Mouse (Mus musculus): ENCODE data around the gene Tsr3. TPM values are rescaled to one million over a fixed set of nuclear protein-coding genes. Genes with fewer than 3 reads are reported as not detected.

The Tsr3 gene
- total RNA-seq, 2 experiments from 2014 or later = 25.0 to 26.2 TPM

DNA sequence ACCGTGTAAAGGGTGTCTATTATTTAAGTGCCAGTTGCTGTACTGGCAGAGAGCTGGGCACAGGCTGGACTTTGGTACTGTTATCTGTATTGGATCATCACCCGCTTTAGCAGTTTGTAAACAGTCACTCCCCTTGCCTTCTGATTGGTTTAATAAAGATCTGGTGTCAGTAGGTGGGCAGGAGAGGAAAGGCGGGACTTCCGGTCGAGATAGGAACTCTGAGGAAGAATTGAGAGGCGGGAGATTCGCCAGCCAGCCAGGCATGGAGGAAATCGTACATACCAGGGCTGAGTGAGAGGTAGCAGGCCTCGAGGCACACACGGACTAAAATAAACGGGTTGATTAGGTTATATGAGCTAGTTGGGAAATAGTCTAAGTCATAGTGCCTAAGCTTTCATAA lies 42.2 kb downstream of the Tsr3 start:
- Histone ChIP-seq H3K27ac (no peak overlapping the region), H3K4me3 (no peak overlapping the region)
- TF ChIP-seq CTCF (conservative IDR thresholded peaks at IDR 0.05) = no peak
- no peak for DNase-seq (ENCODE audit: low spot score in 2 of 2)

GRCm38 (mm10) chr17:25285033-25285432 lies 45.1 kb downstream of the Tsr3 start:
- DNase-seq (ENCODE audit: low spot score in 2 of 2) = peak; percentile 54 to 73
- no peak overlapping the region for H3K27ac ChIP-seq
- H3K4me3 ChIP-seq = no peak overlapping the region
- peak; percentile 95 for TF ChIP-seq CTCF (conservative IDR thresholded peaks at IDR 0.05)

- TF ChIP-seq CTCF (conservative IDR thresholded peaks at IDR 0.05) = peak; percentile 84
- H3K4me3 ChIP-seq = no peak overlapping the region
- peak in 1 of 2 experiments; percentile 46 for DNase-seq (ENCODE audit: low spot score in 2 of 2)
- no peak overlapping the region for H3K27ac ChIP-seq
Measured at GRCm38 (mm10) chr17:25288842-25289241, 48.9 kb downstream of the Tsr3 start.

DNA sequence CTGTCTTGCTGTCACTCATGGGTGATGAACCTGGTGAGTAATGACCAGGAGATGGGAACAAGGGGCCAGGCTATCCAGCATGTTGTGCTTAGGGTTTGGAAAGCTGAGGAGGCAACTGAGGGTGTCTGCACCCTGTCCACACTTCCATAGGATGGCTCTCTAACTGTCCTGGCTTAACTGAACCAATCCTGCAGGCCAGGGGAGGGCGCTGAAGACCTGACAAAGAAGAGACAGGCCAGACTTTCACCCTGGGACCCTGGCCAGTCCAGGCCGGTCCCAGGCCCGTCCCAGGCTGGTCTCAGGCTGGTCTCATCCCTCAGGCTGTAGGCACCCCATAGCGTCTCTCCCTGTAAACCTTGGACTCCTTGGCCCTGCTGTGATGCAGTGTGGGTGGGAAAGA lies 50.4 kb downstream of the Tsr3 start:
- Histone ChIP-seq H3K27ac (no peak overlapping the region), H3K4me3 (no peak overlapping the region)
- DNase-seq (ENCODE audit: low spot score in 2 of 2) = no peak
- TF ChIP-seq CTCF (conservative IDR thresholded peaks at IDR 0.05) = peak; percentile 35; the same call in 1 of the 2 replicates

Small RNAs within 50 kb of the gene (microRNA-seq; reads per million reads assigned to microRNA genes)
- gene Mir3547 = 18.2 to 22.6 reads per million in 2 experiments

Other genes starting within 250 kb of the Tsr3 start
- gene Cramp1l, start 224.4 kb upstream of the Tsr3 start, total RNA-seq (2021) = 10 to 100 TPM; 25.2 to 30.7 TPM
- gene Ift140, start 224.1 kb upstream of the Tsr3 start, total RNA-seq (2021) = 10 to 100 TPM; 23.5 to 25.0 TPM
- gene Tmem204, start 156.6 kb upstream of the Tsr3 start, total RNA-seq (2021) = 1 to 10 TPM; 8.2 to 8.8 TPM
- 10 to 100 TPM; 36.9 to 42.8 TPM for gene Telo2, start 124.2 kb upstream of the Tsr3 start, total RNA-seq (2021)
- gene Ptx4, start 119.4 kb upstream of the Tsr3 start, total RNA-seq (2021) = 1 to 10 TPM; 2.6 to 2.8 TPM
- gene Clcn7, start 106.8 kb upstream of the Tsr3 start, total RNA-seq (2021) = 10 to 100 TPM; 53.5 to 55.7 TPM
- under 1 TPM in 1 of 2 experiments, not detected in 1; 0.28 TPM for gene Ccdc154, start 77.7 kb upstream of the Tsr3 start, total RNA-seq (2021)
- gene Gm38655, start 64.7 kb upstream of the Tsr3 start, total RNA-seq (2021) = not detected
- 10 to 100 TPM; 20.4 to 22.0 TPM for gene BC003965, start 55.6 kb upstream of the Tsr3 start, total RNA-seq (2021)
- gene Unkl, start 51.8 kb upstream of the Tsr3 start, total RNA-seq (2021) = 10 to 100 TPM; 36.4 to 40.6 TPM
- gene Gnptg, start within 50 bp of the Tsr3 start, total RNA-seq (2021) = 10 to 100 TPM; 73.7 to 77.4 TPM
- gene Baiap3, start 16.2 kb downstream of the Tsr3 start, total RNA-seq (2021) = 10 to 100 TPM in 1 of 2 experiments, 1 to 10 TPM in 1; 9.9 to 10.5 TPM
- gene Ube2i, start 34.5 kb downstream of the Tsr3 start, total RNA-seq (2021) = 100 to 1,000 TPM; 229 to 239 TPM
- gene Prss34, start 58.2 kb downstream of the Tsr3 start, total RNA-seq (2021) = not detected
- gene Prss28, start 68.5 kb downstream of the Tsr3 start, total RNA-seq (2021) = not detected
- not detected for gene Prss29, start 78.5 kb downstream of the Tsr3 start, total RNA-seq (2021)
- not detected for gene Tpsab1, start 105.4 kb downstream of the Tsr3 start, total RNA-seq (2021)
- under 1 TPM in 1 of 2 experiments, not detected in 1; 0.82 TPM for gene Tpsb2, start 126.1 kb downstream of the Tsr3 start, total RNA-seq (2021)
- gene Tpsg1, start 129.1 kb downstream of the Tsr3 start, total RNA-seq (2021) = not detected
- gene Cacna1h, start 193.6 kb downstream of the Tsr3 start, total RNA-seq (2021) = 100 to 1,000 TPM; 121 to 142 TPM
- 1 to 10 TPM; 1.8 to 2.0 TPM for gene Tekt4, start 214.4 kb downstream of the Tsr3 start, total RNA-seq (2021)

All from layer of hippocampus, adult 2 months (tissue).